Mouse (Mus musculus): ENCODE results near the gene Eef1b2. TPM values are rescaled to one million over a fixed set of nuclear protein-coding genes. Genes with fewer than 3 reads are reported as not detected.

Eef1b2 gene
- polyA plus RNA-seq, 1 experiment from 2014 or later: 676 TPM

DNA sequence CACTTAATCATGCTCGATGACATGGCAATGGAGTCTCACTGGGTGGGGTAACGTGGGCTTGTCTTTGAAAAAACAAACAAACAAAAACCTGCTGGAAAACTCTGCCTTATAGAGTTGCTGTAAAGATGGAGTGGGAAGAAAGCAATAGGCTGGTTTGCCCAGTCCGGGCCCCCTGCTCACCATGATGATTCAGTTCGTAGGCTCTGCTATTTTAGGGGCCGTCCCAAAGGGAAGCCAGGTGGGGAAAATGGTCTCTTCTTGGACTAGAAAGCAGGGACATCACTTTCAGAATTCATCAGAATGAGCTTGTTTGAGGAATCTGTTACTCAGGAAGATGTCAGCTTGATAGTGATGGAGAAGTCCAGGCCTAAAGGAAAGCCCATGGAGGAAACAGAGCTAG is 50.6 kb downstream of the Eef1b2 start:
- Histone ChIP-seq H3K27me3 (ENCODE audit: low read depth, poor library complexity, severe bottlenecking) (no peaks in the 10 kb centered on the region), H3K36me3 (no peaks in the 10 kb centered on the region), H3K27ac (no peak overlapping the region), H3K9me3 (replicated peaks) (no peaks in the 10 kb centered on the region), H3K4me3 (no peak overlapping the region), H3K4me1 (peaks cover 4% of the 10 kb centered on the region; the same call in 1 of the 2 replicates)
- 69% methylated on average over 5 of the region's 5 CpGs for WGBS
- DNase-seq (ENCODE audit: low spot score): no peak

Small RNA genes lying within 50 kb of the gene (microRNA-seq; reads per million reads assigned to microRNA genes)
- gene Gm24557: not detected
- gene Gm27512: not detected

Other genes with a start within 250 kb of the Eef1b2 start
- gene Ino80d, start 62.2 kb upstream of the Eef1b2 start, polyA plus RNA-seq (2016; fragmentation: Nextera tagmentation; extraction: Ambion mirVana): 10.0 and 11.2 TPM in 2 replicates
- 151 and 163 TPM in 2 replicates for gene Ndufs1, start within 50 bp of the Eef1b2 start, polyA plus RNA-seq (2016; fragmentation: Nextera tagmentation; extraction: Ambion mirVana)
- gene Gpr1, start 37.7 kb downstream of the Eef1b2 start, polyA plus RNA-seq (2016; fragmentation: Nextera tagmentation; extraction: Ambion mirVana): 0.08 and 0.15 TPM in 2 replicates
- 10.9 and 12.8 TPM in 2 replicates for gene Zdbf2, start 96.4 kb downstream of the Eef1b2 start, polyA plus RNA-seq (2016; fragmentation: Nextera tagmentation; extraction: Ambion mirVana)